Mouse (Mus musculus) skeletal muscle tissue, postnatal 0 days (tissue): ENCODE data around the gene Hibadh. TPM values are rescaled to one million over a fixed set of nuclear protein-coding genes. Genes with fewer than 3 reads are reported as not detected.

Experiments used
- polyA plus RNA-seq: library from polyadenylated mRNA; unstranded; fragments of >200 nt; fragmentation: Nextera tagmentation; extraction: Ambion mirVana; gene quantifications from 2 replicates; pipeline ENCODE4 v1.2.1, GENCODE M21; 2015

Gene Hibadh
- polyA plus RNA-seq = 138 and 161 TPM in 2 replicates

DNA sequence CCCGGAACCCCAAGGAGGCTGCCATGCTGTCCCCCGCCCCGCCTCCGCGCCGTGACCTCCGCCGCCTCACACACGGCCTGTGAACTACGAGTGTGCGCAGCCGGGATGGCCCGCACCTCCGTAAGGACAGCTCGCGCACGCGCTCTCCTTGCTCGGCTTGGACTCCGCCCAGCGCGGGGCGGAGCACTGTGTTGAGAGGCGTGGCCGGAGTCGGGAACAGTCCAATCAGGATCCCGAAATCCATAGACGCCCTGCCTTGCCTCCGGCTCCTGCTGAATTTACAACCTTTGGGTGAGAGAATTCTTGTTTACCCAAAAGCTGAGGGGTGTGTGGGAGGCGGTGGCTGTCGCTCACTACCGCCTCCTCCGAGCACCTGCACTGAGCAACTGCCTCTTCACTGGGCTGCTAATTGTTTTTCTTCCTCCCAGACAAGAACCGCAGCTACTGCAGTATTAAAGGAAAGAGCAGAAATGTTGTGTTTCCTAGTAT, at the start of gene Hibadh:
TSS of gene Hibadh (minus strand) at position 166 of the 489 bp plus-strand sequence.

Other genes with a start within 250 kb of the Hibadh start
- 71.9 and 80.8 TPM in 2 replicates for gene Tax1bp1, start 73.3 kb upstream of the Hibadh start, polyA plus RNA-seq